Mouse (Mus musculus) hindbrain, embryonic 15.5 days (tissue): ENCODE results near the gene Trex1. TPM values are rescaled to one million over a fixed set of nuclear protein-coding genes. Genes with fewer than 3 reads are reported as not detected.

Experiments
- ATAC-seq: fragments of 200-750 bp; cut with Nextera tagmentation; 2 replicates; pipeline ENCODE4 v1.8.0; 2017; ENCODE audit warnings: low read depth, moderate number of reproducible peaks, moderate TSS enrichment; ENCODE audit not compliant: low FRiP score
- H3K27ac ChIP-seq: fragments of 300-500 bp; sonication (generic); replicated peaks from 2 replicates; pipeline ENCODE4 v1.5.1; 2015; ENCODE audit warnings: mild to moderate bottlenecking, inconsistent platforms
- H3K27me3 ChIP-seq: fragments of 300-500 bp; sonication (generic); 2 replicates; pipeline ENCODE4 v1.6.1; 2015; ENCODE audit warnings: control low read depth, inconsistent platforms
- H3K36me3 ChIP-seq: fragments of 300-500 bp; sonication (generic); 2 replicates; pipeline ENCODE4 v1.6.1; 2015; ENCODE audit warnings: control low read depth, inconsistent platforms
- H3K4me1 ChIP-seq: fragments of 300-500 bp; sonication (generic); replicated peaks from 2 replicates; pipeline ENCODE4 v1.6.1; 2015; ENCODE audit warnings: control low read depth, inconsistent platforms
- H3K4me2 ChIP-seq: fragments of 300-500 bp; sonication (generic); 2 replicates; pipeline ENCODE4 v1.6.1; 2015; ENCODE audit warnings: moderate library complexity, mild to moderate bottlenecking, inconsistent platforms
- H3K4me3 ChIP-seq: fragments of 300-500 bp; sonication (generic); 2 replicates; pipeline ENCODE4 v1.5.1; 2015; ENCODE audit warnings: mild to moderate bottlenecking, inconsistent platforms
- H3K9ac ChIP-seq: fragments of 300-500 bp; sonication (generic); 2 replicates; pipeline ENCODE4 v1.6.1; 2015; ENCODE audit warnings: inconsistent platforms
- H3K9me3 ChIP-seq: fragments of 300-500 bp; sonication (generic); 2 replicates; pipeline ENCODE4 v1.6.1; 2016; ENCODE audit warnings: control low read depth, inconsistent platforms
- WGBS: fragments of 180-500 bp; shearing (Covaris S2); methylation state at CpG from one replicate; pipeline ENCODE4 v1.1.7; 2015; 5-methylcytosine and 5-hydroxymethylcytosine counted together
- polyA plus RNA-seq: library from polyadenylated mRNA; unstranded; fragments of >200 nt; fragmentation: Nextera tagmentation; extraction: Ambion mirVana; gene quantifications from 2 replicates; pipeline ENCODE4 v1.2.1, GENCODE M21; 2015

Trex1 gene
- polyA plus RNA-seq, 1 experiment from 2014 or later = 14.5 TPM

DNA sequence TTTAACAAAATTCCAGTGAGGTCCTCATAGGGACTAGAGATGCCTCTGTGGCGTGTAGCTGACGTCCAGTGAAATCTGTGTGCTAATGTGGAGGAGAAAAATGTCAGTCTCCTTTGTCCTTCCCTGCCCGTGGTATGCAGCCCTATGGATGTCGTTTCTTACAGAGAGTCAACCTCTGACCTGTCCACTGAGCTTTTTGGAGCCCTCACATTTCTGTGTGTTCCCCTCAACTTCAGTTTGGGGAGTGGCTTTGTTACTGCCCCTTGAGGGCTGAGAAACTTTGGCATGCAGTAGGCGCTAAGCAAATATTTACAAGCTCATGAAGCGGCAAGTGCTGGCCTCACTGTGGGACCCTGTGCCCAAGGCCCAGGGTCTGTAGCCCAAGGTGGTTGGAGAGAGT is 37.8 kb upstream of the Trex1 start:
- Histone ChIP-seq H3K27ac (peak overlapping the region; percentile 98), H3K4me2 (peak overlapping the region; percentile 86), H3K4me1 (peaks cover 52% of the 10 kb centered on the region), H3K9me3 (no peaks in the 10 kb centered on the region), H3K27me3 (no peaks in the 10 kb centered on the region), H3K4me3 (peak overlapping the region; percentile 66), H3K36me3 (no peaks in the 10 kb centered on the region), H3K9ac (peak overlapping the region; percentile 80)
- no peak for ATAC-seq
- WGBS = 7% methylated on average over 6 of the region's 6 CpGs

DNA sequence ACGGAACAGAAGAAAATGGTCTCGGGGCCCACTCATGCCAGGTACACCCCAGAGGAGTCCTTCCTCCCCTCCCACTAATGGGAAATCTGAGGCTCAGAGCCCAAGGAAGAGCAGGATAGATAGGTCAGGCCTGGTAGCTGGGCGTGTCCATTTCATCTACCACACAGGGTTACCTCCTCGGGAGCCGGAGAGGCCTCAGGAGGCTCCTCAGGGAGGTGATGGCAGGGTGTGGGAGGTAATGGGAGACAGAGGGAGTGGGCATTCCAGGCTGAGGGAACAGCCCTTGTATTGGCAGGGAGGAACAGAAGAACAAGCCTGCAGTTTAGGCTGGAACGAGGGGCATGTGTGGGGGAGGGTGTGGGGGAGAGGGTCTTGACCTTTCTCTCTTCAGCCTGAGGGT is 37.3 kb upstream of the Trex1 start:
- Histone ChIP-seq H3K4me2 (peak overlapping the region; percentile 86), H3K4me3 (peak overlapping the region; percentile 66), H3K27ac (peak overlapping the region; percentile 98), H3K27me3 (no peaks in the 10 kb centered on the region), H3K9me3 (no peaks in the 10 kb centered on the region), H3K9ac (peak overlapping the region; percentile 80), H3K36me3 (peaks cover 3% of the 10 kb centered on the region), H3K4me1 (peaks cover 52% of the 10 kb centered on the region)
- no peak for ATAC-seq
- WGBS = 8% methylated on average over 6 of the region's 6 CpGs

DNA sequence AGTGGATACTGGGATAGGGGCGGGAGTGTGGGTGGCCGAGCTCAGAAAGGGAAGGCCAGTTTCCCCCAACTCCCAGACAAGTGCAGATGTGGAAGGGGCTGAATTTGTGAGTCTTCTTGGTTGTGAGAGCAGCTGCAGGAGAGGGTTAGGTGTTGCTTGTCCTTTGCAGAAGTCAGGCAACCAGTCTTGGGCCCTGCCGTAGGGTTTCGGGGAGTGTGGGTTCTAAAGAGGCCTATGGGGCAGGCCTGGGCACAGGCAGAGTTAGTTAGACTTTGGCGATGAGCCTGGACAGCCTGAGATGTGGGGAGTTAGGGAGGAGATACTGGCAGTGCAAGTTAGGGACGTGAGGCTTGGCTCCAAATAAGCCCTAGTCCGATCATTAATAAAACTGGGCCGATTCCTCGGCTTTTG is 36.7 kb upstream of the Trex1 start:
- peaks cover 52% of the 10 kb centered on the region for H3K4me1 ChIP-seq
- no peak for ATAC-seq
- H3K4me2 ChIP-seq = peak overlapping the region; percentile 86
- peaks cover 7% of the 10 kb centered on the region for H3K36me3 ChIP-seq
- peak overlapping the region; percentile 80 for H3K9ac ChIP-seq
- peak overlapping the region; percentile 98 for H3K27ac ChIP-seq
- H3K4me3 ChIP-seq = peak overlapping the region; percentile 66
- WGBS = 5% methylated on average over 9 of the region's 9 CpGs
- H3K27me3 ChIP-seq = no peaks in the 10 kb centered on the region
- H3K9me3 ChIP-seq = no peaks in the 10 kb centered on the region

DNA sequence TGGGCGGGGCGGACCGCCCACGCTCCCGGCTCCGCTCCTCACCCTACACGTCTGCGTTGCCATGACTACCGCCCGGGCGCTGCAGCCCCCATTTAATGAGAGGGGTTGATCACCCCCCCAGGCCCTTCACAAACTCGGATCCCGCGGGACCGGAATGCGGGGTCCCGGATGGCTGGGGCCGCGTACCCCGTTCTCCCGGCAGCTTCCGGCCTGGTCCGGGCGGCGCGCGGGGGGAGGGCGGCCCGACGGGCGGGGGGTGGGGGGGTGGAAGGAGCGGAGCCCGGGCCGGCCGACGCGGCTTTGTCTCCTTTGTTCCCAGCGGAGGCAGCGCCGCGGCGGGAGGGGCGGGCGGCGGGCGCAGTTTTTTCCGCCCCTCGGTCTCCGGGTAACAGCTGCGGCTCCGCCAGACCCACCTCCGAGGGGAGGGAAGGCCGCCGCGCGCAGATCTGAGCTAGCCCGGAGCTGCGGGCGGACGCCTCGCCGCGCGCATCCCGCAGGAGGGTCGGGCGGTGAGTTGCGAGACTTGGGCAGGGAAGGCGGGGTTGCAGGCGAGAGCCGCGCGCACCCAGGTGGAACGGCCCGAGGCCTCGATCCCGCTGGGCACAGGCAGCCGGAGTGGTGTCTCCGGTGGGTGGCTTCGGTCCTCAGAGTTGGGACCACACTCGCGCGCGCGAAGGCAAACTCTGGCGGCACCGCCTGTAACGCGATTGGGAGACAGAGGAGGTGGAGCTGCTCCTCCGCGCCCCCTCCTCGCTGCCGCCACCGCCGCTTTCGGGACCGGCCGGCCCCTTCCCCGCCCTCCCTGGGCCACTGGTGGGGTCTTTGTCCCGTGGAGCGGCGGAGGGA is 35.8 kb upstream of the Trex1 start, which contains the start of gene Plxnb1:
TSS of gene Plxnb1 (plus strand) at position 253 of the 846 bp plus-strand sequence.
- Histone ChIP-seq H3K9ac (peak within 1 kb of the TSS; percentile 80), H3K36me3 (peaks cover 7% of the 10 kb centered on the region), H3K9me3 (no peaks in the 10 kb centered on the region), H3K4me2 (peak within 1 kb of the TSS; percentile 86), H3K27me3 (no peaks in the 10 kb centered on the region), H3K4me3 (peak within 1 kb of the TSS; percentile 66), H3K27ac (peak within 1 kb of the TSS; percentile 98), H3K4me1 (peaks cover 52% of the 10 kb centered on the region)
- WGBS = under 1% methylated on average over 87 of the region's 102 CpGs
- ATAC-seq = peak; percentile 73

DNA sequence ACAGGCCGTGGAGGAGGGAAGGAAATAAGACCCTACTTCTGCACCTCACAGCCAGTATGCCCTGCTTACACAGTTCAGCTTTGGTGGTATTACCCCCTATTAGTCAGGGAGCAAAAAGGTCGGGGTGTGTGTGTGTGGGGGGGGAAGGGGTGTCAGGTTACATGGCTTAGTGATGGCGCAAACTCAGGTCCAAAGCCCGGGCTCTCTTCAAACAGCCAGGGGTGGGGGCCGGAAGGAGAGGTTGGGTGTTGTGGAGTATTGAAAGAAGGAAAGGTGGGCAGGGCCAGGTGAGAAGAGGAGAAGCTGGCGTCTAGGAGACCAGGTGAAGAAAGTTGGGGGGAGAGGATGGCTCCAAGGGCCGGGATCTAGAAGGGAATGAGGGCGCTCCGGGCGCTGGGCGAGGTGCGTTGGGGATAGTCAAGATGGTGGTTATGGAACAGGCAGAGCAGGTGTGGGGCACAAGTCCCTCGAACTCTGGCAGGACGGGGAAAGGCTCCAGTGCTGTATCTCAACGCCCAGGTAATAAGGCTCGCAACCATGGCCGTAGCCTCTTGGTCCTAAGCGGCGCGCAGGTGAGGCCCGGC is 35.1 kb upstream of the Trex1 start:
- no peaks in the 10 kb centered on the region for H3K9me3 ChIP-seq
- peak overlapping the region; percentile 66 for H3K4me3 ChIP-seq
- H3K4me2 ChIP-seq = peak overlapping the region; percentile 86
- peak overlapping the region; percentile 98 for H3K27ac ChIP-seq
- no peaks in the 10 kb centered on the region for H3K27me3 ChIP-seq
- WGBS = 1% methylated on average over 21 of the region's 21 CpGs
- ATAC-seq = no peak; the same call in 1 of the 2 replicates
- peak overlapping the region; percentile 80 for H3K9ac ChIP-seq
- peaks cover 7% of the 10 kb centered on the region for H3K36me3 ChIP-seq
- H3K4me1 ChIP-seq = peaks cover 52% of the 10 kb centered on the region

DNA sequence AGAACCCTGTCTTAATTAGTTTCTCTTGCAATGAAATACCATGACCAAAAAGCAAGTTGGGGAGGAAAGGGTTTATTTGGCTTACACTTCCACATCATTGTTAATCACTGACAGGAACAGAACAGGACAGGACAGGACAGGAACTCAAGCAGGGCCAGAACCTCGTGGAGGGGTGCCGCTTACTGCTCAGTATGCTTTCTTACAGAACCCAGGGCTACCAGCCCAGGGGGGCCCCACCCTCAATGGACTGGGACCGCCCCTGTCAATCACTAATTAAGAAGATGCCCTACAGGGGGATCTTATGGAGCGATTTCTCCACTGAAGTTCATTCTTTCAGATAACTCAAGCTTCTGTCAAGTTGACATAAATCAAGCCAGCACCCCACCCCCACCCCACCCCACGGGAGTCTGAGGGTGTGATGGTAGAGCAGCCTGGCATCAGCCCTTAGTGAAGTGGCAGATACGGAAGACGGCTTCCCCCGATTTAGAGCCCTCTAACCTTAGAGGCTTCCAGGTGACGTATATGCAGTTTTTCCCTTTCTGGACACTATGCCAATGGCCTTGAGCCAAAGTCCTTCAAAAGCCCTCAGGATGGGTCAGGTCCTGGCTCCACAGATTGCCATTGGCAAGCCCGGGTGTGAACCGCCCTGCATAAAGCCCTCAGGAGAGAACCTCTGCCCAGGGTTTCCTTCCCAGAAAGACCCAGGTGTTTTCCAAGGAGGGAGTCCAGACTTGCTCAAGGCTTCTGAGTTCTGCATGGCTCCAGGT is 34.4 kb upstream of the Trex1 start:
- WGBS = 17% methylated on average over 11 of the region's 11 CpGs
- no peak for ATAC-seq
- Histone ChIP-seq H3K27ac (peak overlapping the region; percentile 98), H3K36me3 (peaks cover 7% of the 10 kb centered on the region), H3K27me3 (no peaks in the 10 kb centered on the region), H3K9ac (peak overlapping the region; percentile 80; the same call in 1 of the 2 replicates), H3K4me2 (peak overlapping the region; percentile 86), H3K9me3 (no peaks in the 10 kb centered on the region), H3K4me3 (peak overlapping the region; percentile 66; the same call in 1 of the 2 replicates), H3K4me1 (peaks cover 45% of the 10 kb centered on the region)

DNA sequence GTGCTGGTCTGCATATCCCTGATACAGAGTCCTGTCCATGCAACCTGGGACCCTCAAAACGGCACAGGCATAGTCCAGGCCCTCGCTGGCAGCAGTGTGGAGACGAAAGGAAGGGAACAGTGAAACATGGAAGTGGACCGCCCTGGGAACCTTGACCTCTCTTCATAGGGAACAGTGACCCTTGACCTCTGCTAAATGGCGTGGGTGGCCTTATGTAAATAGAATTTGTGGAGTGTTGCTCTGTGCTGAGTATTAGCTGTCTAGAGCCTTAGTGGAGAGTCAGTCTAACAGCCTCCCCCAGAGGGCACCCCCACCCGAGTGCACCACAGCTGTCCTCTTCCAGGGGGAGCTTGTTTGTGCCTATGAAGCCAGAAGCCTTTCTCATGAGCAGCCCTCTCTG is 33.3 kb upstream of the Trex1 start:
- no peak for ATAC-seq
- H3K9ac ChIP-seq = no peak overlapping the region
- peaks cover 7% of the 10 kb centered on the region for H3K36me3 ChIP-seq
- 35% methylated on average over 6 of the region's 6 CpGs for WGBS
- no peak overlapping the region for H3K4me2 ChIP-seq
- H3K27me3 ChIP-seq = no peaks in the 10 kb centered on the region
- H3K4me1 ChIP-seq = peaks cover 40% of the 10 kb centered on the region
- H3K9me3 ChIP-seq = no peaks in the 10 kb centered on the region
- no peak overlapping the region for H3K4me3 ChIP-seq
- H3K27ac ChIP-seq = no peak overlapping the region

DNA sequence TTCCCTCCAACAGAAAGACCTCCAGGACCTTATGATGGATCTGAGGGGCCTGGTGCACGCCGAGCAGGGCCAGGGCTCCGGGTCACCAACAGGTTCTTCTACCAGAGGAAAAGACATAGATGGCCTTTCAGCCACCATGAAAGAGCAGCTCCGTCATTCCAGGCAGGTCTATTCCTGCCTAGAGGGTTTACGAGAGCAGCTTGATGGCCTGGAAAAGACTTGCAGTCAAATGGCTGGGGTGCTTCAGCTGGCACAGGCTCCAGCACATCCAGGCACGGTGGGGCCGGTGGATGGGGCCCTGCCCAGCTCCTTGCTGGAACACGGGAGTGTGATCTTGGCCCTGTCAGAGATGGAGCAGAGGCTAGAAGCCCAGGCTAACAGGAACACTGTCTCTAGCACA is 32.3 kb upstream of the Trex1 start:
- Histone ChIP-seq H3K27me3 (no peaks in the 10 kb centered on the region), H3K4me1 (peaks cover 31% of the 10 kb centered on the region), H3K9ac (no peak overlapping the region), H3K4me3 (no peak overlapping the region), H3K27ac (no peak overlapping the region), H3K36me3 (peaks cover 7% of the 10 kb centered on the region), H3K9me3 (no peaks in the 10 kb centered on the region), H3K4me2 (no peak overlapping the region)
- ATAC-seq = no peak
- 89% methylated on average over 8 of the region's 8 CpGs for WGBS

DNA sequence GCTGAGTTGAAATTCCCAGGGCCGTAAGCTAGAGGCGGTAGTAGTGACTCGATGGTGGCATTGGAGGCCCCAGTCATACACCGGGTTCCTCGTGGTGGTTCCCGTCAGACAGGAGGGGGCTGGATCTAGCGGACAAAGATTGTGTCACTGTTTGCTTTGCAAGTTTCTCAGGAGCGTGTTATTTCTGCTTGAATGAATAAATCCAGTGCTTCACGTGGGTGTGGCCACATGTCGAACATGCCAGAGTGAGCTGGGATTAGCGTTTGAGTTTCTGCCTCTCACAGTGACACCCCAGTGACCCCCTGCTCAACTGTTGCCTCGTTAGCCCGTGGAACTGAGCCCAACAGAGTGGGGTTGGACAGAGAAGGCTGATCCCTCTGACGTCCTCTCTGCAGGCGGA is 30.9 kb upstream of the Trex1 start:
- H3K4me3 ChIP-seq = no peak overlapping the region
- no peak overlapping the region for H3K27ac ChIP-seq
- no peak for ATAC-seq
- H3K36me3 ChIP-seq = peaks cover 7% of the 10 kb centered on the region
- H3K4me1 ChIP-seq = peaks cover 22% of the 10 kb centered on the region
- H3K4me2 ChIP-seq = no peak overlapping the region
- H3K9ac ChIP-seq = no peak overlapping the region
- 58% methylated on average over 15 of the region's 15 CpGs for WGBS
- H3K9me3 ChIP-seq = no peaks in the 10 kb centered on the region
- H3K27me3 ChIP-seq = no peaks in the 10 kb centered on the region

DNA sequence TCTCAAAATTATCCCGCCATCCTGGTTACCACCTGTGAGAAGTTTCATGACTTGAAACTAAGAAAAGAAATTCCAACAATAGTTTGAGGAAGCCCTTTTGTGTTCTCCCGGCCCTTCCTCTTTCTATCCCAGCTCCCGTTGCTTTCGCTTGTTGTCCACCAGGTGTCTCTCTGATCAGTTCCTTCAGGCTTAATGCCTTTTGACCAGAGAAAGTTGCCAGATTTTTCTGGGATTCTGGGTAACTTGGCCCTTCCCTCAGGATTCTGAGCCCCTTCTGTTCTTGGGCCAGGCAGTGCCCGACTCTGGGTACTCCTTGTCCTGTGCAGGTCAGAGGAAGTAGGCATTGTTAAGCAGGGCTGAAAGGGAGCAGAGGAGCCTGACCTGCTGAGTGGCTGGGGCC is 28.5 kb upstream of the Trex1 start:
- ATAC-seq = 0 out of 2 replicates have a peak, but pooled peaks have one; percentile 23
- Histone ChIP-seq H3K36me3 (peaks cover 7% of the 10 kb centered on the region), H3K4me1 (peaks cover 16% of the 10 kb centered on the region), H3K9me3 (no peaks in the 10 kb centered on the region), H3K27me3 (no peaks in the 10 kb centered on the region), H3K4me2 (no peak overlapping the region), H3K4me3 (no peak overlapping the region), H3K9ac (0 out of 2 replicates have a peak overlapping the region, but pooled peaks have one; percentile 7), H3K27ac (no peak overlapping the region)
- WGBS = 8% methylated on average over 5 of the region's 5 CpGs

DNA sequence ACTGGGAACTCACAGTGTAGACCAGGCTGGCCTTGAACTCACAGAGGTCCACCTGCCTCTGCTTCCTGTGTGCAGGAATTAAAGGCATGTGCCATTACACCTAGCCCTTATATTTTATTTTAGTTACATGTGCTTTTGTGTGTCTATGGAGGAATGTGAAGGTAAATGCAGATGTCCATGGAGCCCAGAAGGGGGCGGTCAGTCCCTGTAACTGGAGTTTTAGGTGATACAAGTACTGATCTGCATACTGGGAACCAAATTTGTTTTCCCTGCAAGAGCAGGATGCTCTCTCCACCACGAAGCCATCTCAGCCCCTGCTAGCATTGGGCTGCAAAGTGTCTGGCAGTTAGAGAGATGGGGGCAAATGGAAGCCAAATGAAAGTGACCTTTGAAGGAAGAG is 25.4 kb upstream of the Trex1 start:
- H3K4me1 ChIP-seq = peaks cover 37% of the 10 kb centered on the region
- H3K4me3 ChIP-seq = no peak overlapping the region
- H3K9ac ChIP-seq = no peak overlapping the region
- no peaks in the 10 kb centered on the region for H3K9me3 ChIP-seq
- H3K36me3 ChIP-seq = peaks cover 8% of the 10 kb centered on the region; the same call in 1 of the 2 replicates
- H3K27ac ChIP-seq = no peak overlapping the region
- no peak for ATAC-seq
- 16% methylated on average over 2 of the region's 2 CpGs for WGBS
- no peak overlapping the region for H3K4me2 ChIP-seq
- no peaks in the 10 kb centered on the region for H3K27me3 ChIP-seq
